Mouse (Mus musculus) olfactory bulb, adult 2 months (tissue): ENCODE results near the gene Ccdc62.

Experiments used
- CTCF ChIP-seq: fragments of 200-500 bp; IDR thresholded peaks from 2 replicates; pipeline ENCODE4 v1.5.1; 2012; ENCODE audit warnings: low read depth, mild to moderate bottlenecking, low read length, moderate library complexity; ENCODE audit not compliant: insufficient read depth
- POLR2A ChIP-seq: fragments of 200-500 bp; IDR thresholded peaks from 2 replicates; pipeline ENCODE4 v1.6.1; 2012; ENCODE audit warnings: mild to moderate bottlenecking, low read depth, low read length, moderate library complexity; ENCODE audit not compliant: insufficient read depth

- TF ChIP-seq POLR2A (no peak), CTCF (no peak)
These were observed 49.5 kb downstream of the Ccdc62 start for GRCm38 (mm10) chr5:123979980-123980369.
